In the genomic region with DNA sequence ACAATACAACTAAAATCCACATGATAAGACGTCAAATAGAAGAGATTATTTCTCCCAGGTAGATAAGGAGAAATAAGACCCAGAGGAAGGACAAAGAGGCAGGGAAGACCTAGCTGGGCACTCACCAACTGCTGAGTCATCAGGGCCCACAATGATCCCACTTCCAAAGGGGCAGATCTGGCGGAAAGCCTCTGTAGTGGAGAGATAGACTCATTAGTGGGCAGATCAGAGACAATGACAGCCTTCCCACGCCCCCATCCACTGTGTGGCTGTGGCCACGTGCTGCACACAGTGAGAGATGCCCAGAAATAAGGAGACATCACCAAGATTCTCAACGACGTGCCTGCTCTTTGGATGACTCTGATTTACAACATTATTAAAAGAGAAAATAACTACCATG, we compare ENCODE assay signal across 26 mouse cellular contexts.
"Had no signal": no experiment of that assay in that cellular context is flagged by ENCODE, and none has a peak within 500 bp of the region (broad histone marks: within the 10 kb centered on the region; RNA-seq: fewer than 3 reads in every experiment).

No protein-coding gene starts in this region.

- ATAC-seq: hindbrain, postnatal 0 days; intestine, embryonic 16.5 days; liver, embryonic 12.5 days had no signal

- H3K4me1 ChIP-seq: hindbrain, embryonic 13.5 days; hindbrain, embryonic 15.5 days; limb, embryonic 13.5 days; limb, embryonic 15.5 days; liver, embryonic 12.5 days had no signal

- H3K36me3 ChIP-seq: liver, embryonic 12.5 days had no signal

- H3K4me3 ChIP-seq: heart, adult 2 months; heart, embryonic 13.5 days; heart, embryonic 15.5 days; hindbrain, embryonic 13.5 days; hindbrain, embryonic 15.5 days; kidney, embryonic 15.5 days; limb, embryonic 13.5 days; limb, embryonic 15.5 days; liver, embryonic 12.5 days had no signal

- H3K9ac ChIP-seq: heart, embryonic 13.5 days; heart, embryonic 15.5 days; hindbrain, embryonic 13.5 days; hindbrain, embryonic 15.5 days; kidney, embryonic 15.5 days; limb, embryonic 13.5 days; limb, embryonic 15.5 days; liver, embryonic 12.5 days; liver, embryonic 14.5 days had no signal

- DNase-seq: gastrocnemius, postnatal 14 days; gastrocnemius, postnatal 36 days; heart, adult 2 months; heart, postnatal 14 days; heart, postnatal 36 days; kidney, adult 11 months; kidney, adult 2 months; kidney, adult 9 months; kidney, postnatal 14 days; kidney, postnatal 36 days; layer of hippocampus, adult 9-11 months; layer of hippocampus, postnatal 36 days; left cerebral cortex, postnatal 4 days had no signal

- H3K4me2 ChIP-seq: heart, embryonic 11.5 days; heart, embryonic 13.5 days; heart, embryonic 15.5 days; hindbrain, embryonic 13.5 days; hindbrain, embryonic 15.5 days; kidney, embryonic 15.5 days; limb, embryonic 13.5 days; limb, embryonic 15.5 days; liver, embryonic 12.5 days had no signal

- H3K9me3 ChIP-seq: heart, embryonic 13.5 days; heart, embryonic 15.5 days; hindbrain, embryonic 13.5 days; hindbrain, embryonic 15.5 days; kidney, embryonic 15.5 days; limb, embryonic 13.5 days; limb, embryonic 15.5 days; liver, embryonic 12.5 days had no signal

- H3K27ac ChIP-seq: heart, adult 2 months; heart, embryonic 13.5 days; heart, embryonic 15.5 days; hindbrain, embryonic 13.5 days; hindbrain, embryonic 15.5 days; hindbrain, postnatal 0 days; kidney, embryonic 15.5 days; kidney, postnatal 0 days; limb, embryonic 13.5 days; limb, embryonic 15.5 days; liver, embryonic 12.5 days; liver, embryonic 14.5 days had no signal

- H3K27me3 ChIP-seq: heart, embryonic 13.5 days; heart, embryonic 15.5 days; hindbrain, embryonic 13.5 days; hindbrain, embryonic 15.5 days; kidney, embryonic 15.5 days; limb, embryonic 13.5 days; limb, embryonic 15.5 days; liver, embryonic 12.5 days had no signal
